ENCODE assay signal across 14 mouse cellular contexts in genomic region chr11:76081048-76081640, GRCm38 (mm10). TPM values are rescaled to one million over a fixed set of nuclear protein-coding genes. Genes with fewer than 3 reads are reported as not detected.
DNase-seq lines count a peak whose midpoint lies in the region; ATAC-seq lines count a peak whose summit lies in the region.
"Had no signal": no experiment of that assay in that cellular context is flagged by ENCODE, and none has a peak within 500 bp of the region (broad histone marks: within the 10 kb centered on the region; RNA-seq: fewer than 3 reads in every experiment).

No protein-coding gene starts in this region.

- H3K27me3 ChIP-seq in neural tube, embryonic 13.5 days, result no peaks in the 10 kb centered on the region
- no peaks in the 10 kb centered on the region for H3K27me3 ChIP-seq in kidney, embryonic 14.5 days (ENCODE audit: control insufficient read depth, insufficient read depth, low read length)
- no peaks in the 10 kb centered on the region for H3K27me3 ChIP-seq in midbrain, embryonic 13.5 days
- H3K27me3 ChIP-seq: liver, embryonic 15.5 days had no signal

- H3K9me3 ChIP-seq in neural tube, embryonic 13.5 days, result no peaks in the 10 kb centered on the region
- H3K9me3 ChIP-seq in kidney, embryonic 14.5 days (ENCODE audit: control insufficient read depth, low read length), result no peaks in the 10 kb centered on the region
- H3K9me3 ChIP-seq in midbrain, embryonic 13.5 days, result no peaks in the 10 kb centered on the region
- H3K9me3 ChIP-seq: G1E; liver, embryonic 15.5 days had no signal

- no peak overlapping the region for H3K9ac ChIP-seq in neural tube, embryonic 13.5 days
- no peak overlapping the region for H3K9ac ChIP-seq in kidney, embryonic 14.5 days (ENCODE audit: low read depth, low read length)
- no peak overlapping the region for H3K9ac ChIP-seq in midbrain, embryonic 13.5 days (replicated peaks)
- H3K9ac ChIP-seq: liver, embryonic 15.5 days had no signal

- peak; percentile 21 for DNase-seq in adrenal gland, postnatal 10 days
- no peak for DNase-seq in adrenal gland, adult 18-20 months (ENCODE audit: low spot score in 2 of 2)
- no peak for DNase-seq in neural tube, embryonic 10.5 days (ENCODE audit: extremely low spot score, low spot score)
- no peak for DNase-seq in ovary, postnatal 10 days (ENCODE audit: low spot score)
- DNase-seq in T-cell, adult 2 months (ENCODE audit: low spot score), result no peak
- DNase-seq: cerebellum, adult 2 months; right cerebral cortex, postnatal 4 days had no signal

- H3K4me2 ChIP-seq in neural tube, embryonic 13.5 days, result no peak overlapping the region
- no peak overlapping the region for H3K4me2 ChIP-seq in kidney, embryonic 14.5 days (replicated peaks; ENCODE audit: low read depth, low read length)
- no peak overlapping the region for H3K4me2 ChIP-seq in midbrain, embryonic 13.5 days (replicated peaks)
- H3K4me2 ChIP-seq: liver, embryonic 15.5 days had no signal

- H3K27ac ChIP-seq in neural tube, embryonic 13.5 days (replicated peaks), result 0 out of 2 replicates have a peak overlapping the region, but pooled peaks have one; percentile 33
- peak overlapping the region; percentile 33; the same call in 1 of the 2 replicates for H3K27ac ChIP-seq in kidney, embryonic 14.5 days (ENCODE audit: low read depth, low read length)
- no peak overlapping the region for H3K27ac ChIP-seq in midbrain, embryonic 13.5 days
- H3K27ac ChIP-seq: liver, embryonic 15.5 days had no signal

- WGBS in neural tube, embryonic 13.5 days, result 72% methylated on average over 6 of the region's 6 CpGs
- WGBS in kidney, embryonic 14.5 days, result 75% methylated on average over 6 of the region's 6 CpGs
- WGBS in midbrain, embryonic 13.5 days, result 90% methylated on average over 6 of the region's 6 CpGs

- peaks cover 60% of the 10 kb centered on the region for H3K36me3 ChIP-seq in neural tube, embryonic 13.5 days
- H3K36me3 ChIP-seq in kidney, embryonic 14.5 days (ENCODE audit: control insufficient read depth, insufficient read depth, low read length), result peaks cover 20% of the 10 kb centered on the region
- peaks cover 67% of the 10 kb centered on the region for H3K36me3 ChIP-seq in midbrain, embryonic 13.5 days

- no peak overlapping the region for H3K4me3 ChIP-seq in neural tube, embryonic 13.5 days
- no peak overlapping the region for H3K4me3 ChIP-seq in kidney, embryonic 14.5 days (ENCODE audit: low read length)
- H3K4me3 ChIP-seq in midbrain, embryonic 13.5 days (replicated peaks), result no peak overlapping the region
- H3K4me3 ChIP-seq: liver, embryonic 15.5 days had no signal

- no peaks in the 10 kb centered on the region for H3K4me1 ChIP-seq in neural tube, embryonic 13.5 days (replicated peaks)
- no peaks in the 10 kb centered on the region for H3K4me1 ChIP-seq in kidney, embryonic 14.5 days (ENCODE audit: control insufficient read depth, insufficient read depth, low read length)
- H3K4me1 ChIP-seq in midbrain, embryonic 13.5 days (replicated peaks), result no peaks in the 10 kb centered on the region
- H3K4me1 ChIP-seq: liver, embryonic 15.5 days had no signal

- no peak for ATAC-seq in neural tube, embryonic 13.5 days (ENCODE audit: low read depth)
- no peak for ATAC-seq in kidney, embryonic 14.5 days (ENCODE audit: low FRiP score, low TSS enrichment)
- ATAC-seq in midbrain, embryonic 13.5 days, result no peak
- ATAC-seq: forebrain, embryonic 14.5 days; midbrain, embryonic 16.5 days had no signal

RNA-seq across cellular contexts. Expression of gene Rflnb, which starts 53.6 kb away (rescaled TPM):
- total RNA-seq in adrenal gland, postnatal 10 days (2021), result 10 to 100 TPM; 61.0 to 75.2 TPM
- 10 to 100 TPM; 14.2 to 27.1 TPM for total RNA-seq in adrenal gland, adult 18-20 months (2021)
- polyA plus RNA-seq in neural tube, embryonic 13.5 days (2015; fragmentation: Nextera tagmentation; extraction: Ambion mirVana), result 12.1 and 13.6 TPM in 2 replicates
- 20.7 and 23.3 TPM in 2 replicates for polyA plus RNA-seq in kidney, embryonic 14.5 days (2014; fragmentation: Nextera tagmentation; extraction: Ambion mirVana)
- 6.2 and 7.2 TPM in 2 replicates for polyA plus RNA-seq in midbrain, embryonic 13.5 days (2015; fragmentation: Nextera tagmentation; extraction: Ambion mirVana)
